Mouse (Mus musculus) T-cell, adult 2 months (primary cell): Measurements from ENCODE around the gene Ksr2.

ENCODE experiments used
- DNase-seq: peaks from one replicate; pipeline ENCODE4 v3.0.0; 2022; ENCODE audit warnings: low spot score

The Ksr2 gene

GRCm38 (mm10) chr5:117523010-117523409, 109.2 kb downstream of the Ksr2 start:
- DNase-seq, result no peak

DNA sequence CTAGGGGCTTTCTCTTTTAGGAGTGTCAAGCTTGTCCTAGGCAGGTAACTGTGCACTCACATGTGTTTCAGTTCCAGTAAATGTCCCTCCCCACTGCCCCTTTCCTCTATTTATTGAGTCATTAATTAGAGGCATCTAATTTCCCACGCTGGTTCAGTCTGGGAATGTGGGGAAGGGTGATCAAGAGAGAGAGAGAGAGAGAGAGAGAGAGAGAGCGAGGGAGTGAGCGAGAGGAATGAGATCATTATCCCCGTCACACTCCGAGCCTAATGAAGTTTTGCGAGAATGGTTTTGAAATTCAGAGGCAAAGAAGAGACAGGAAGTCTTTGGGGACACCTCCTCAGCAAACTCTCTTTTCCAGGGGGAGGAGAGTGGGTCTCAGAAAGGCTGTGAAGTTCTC, 117.2 kb downstream of the Ksr2 start:
- DNase-seq, result no peak

- DNase-seq, result no peak
Measured at GRCm38 (mm10) chr5:117539221-117539620, 125.4 kb downstream of the Ksr2 start.

GRCm38 (mm10) chr5:117541654-117542053, 127.9 kb downstream of the Ksr2 start:
- no peak for DNase-seq

- DNase-seq, result no peak
Measured at GRCm38 (mm10) chr5:117546694-117547268, 133.0 kb downstream of the Ksr2 start.

DNA sequence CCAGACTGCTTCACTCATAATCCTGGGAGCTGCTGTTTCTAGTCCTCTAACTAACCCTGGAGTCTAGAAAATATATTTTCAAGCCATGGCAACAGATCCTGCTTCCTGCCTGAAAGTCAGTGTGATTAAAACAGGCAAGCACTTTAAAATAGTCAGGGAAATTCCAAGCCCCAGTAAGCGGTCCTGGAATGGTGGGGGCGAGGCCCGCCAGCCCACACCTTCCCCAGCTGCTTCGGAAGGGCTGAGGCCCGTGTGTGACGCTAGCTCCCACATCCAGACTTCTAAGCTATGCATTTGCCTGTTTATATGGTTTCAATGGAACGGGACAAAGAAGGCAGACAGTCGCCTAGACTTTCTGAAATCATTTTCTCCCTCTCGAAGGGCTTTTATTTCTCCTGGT, 137.2 kb downstream of the Ksr2 start:
- DNase-seq, result no peak

GRCm38 (mm10) chr5:117552096-117552495, 138.3 kb downstream of the Ksr2 start:
- no peak for DNase-seq

DNA sequence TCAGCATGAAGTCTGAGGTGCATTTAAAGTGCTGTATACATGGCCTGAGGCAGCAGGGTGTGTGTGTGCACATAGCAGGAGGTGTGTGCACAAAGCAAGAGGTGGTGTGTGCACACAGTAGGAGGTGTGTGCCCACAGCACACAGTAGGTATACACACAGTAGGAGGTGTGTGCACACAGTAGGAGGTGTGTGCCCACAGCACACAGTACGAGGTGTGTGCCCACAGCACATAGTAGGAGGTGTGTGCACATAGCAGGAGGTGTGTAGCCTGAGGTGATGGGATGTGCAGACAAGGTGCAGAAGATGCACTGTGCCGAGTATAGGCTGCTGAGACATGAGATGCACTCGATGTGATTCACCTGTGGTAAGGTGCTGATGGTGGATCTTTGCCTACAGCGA, 140.7 kb downstream of the Ksr2 start:
- DNase-seq, result no peak

DNA sequence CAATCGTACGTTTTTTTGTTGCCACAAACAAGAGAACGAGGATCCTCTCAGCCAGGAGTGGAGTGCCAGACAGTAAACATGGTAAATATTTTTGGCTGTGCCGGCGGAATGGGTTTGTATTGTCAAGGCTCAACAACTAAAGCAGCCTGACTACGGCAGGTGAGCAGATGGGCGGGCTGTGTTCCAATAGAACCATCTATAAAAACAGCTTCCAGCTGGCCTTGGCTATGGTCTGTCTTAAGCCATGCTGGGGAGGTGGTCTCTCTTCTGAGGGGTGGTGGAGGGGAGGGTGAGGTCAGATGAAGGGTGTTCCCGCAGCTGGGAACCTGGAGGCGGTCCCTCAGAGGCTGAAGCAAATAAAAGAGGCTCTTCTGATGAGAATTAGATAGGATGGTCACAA, 142.8 kb downstream of the Ksr2 start:
- DNase-seq, result no peak

DNA sequence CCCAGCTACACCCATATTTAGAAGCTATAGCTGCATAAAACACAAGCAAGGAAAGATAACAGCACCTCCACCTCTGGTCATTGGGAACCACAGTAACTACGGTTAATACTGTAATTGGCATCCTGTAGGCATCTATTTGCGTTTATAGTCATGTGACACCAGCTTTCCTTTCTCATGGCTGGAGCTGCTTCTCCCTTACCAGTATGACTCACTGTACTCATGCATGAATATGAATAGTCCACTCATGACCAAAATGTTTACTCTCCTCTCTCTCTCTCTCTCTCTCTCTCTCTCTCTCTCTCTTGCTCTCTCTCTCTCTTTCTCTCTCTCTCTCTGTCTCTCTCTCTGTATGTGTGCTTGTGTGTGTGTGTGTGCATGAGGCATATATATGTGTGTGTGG, 147.3 kb downstream of the Ksr2 start:
- no peak for DNase-seq

GRCm38 (mm10) chr5:117566051-117566665, 152.4 kb downstream of the Ksr2 start:
- DNase-seq, result no peak

DNA sequence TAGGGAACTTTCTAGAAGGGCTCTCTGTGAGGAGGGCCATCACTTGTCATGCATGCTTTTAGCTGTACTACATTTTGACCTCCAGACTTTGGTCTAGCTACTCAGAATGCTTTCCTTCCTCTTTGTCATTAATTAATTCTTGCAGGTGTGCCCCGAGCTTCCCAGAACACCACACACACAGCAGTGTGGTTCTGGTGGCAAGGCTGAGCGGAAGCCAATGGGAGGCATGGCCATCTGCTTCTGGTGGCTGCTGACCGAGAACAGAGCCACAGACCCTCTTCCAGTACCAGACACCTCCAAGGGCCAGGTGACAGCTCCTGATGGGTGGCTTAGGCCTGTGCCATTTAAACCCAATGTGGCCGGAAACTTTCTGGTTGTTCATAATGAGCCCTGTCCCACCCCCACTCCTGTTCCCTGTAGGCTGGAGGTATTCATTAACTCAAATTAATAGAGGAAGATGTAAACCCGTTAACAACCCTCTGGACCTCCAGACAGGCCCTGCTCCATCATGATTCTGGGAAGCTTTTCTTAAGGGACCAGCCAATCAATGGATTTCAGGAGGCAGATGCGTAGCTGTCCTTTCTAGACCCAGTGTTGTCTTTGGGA, 155.5 kb downstream of the Ksr2 start:
- DNase-seq, result no peak

- no peak for DNase-seq
Measured at GRCm38 (mm10) chr5:117572428-117572827, 158.6 kb downstream of the Ksr2 start.

DNA sequence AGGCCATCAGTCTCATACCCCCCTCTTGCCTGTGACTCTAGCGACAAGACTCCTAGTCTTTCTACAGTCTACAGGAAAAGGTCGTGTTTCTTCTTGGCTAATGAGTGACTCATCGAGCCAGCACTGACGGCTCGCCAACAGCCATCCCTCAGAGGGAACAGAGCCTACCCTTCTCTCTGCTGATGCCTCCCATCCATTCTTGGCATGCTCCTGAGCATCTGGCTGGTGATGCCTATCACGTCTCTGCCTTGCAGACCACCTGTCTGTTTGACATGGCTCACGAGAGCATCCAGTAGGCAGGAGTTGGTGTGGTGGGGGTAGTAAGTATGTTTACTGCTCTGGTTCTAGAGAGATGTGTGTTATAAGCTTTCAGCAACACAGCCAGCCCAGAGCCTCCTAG, 161.1 kb downstream of the Ksr2 start:
- DNase-seq, result no peak

DNA sequence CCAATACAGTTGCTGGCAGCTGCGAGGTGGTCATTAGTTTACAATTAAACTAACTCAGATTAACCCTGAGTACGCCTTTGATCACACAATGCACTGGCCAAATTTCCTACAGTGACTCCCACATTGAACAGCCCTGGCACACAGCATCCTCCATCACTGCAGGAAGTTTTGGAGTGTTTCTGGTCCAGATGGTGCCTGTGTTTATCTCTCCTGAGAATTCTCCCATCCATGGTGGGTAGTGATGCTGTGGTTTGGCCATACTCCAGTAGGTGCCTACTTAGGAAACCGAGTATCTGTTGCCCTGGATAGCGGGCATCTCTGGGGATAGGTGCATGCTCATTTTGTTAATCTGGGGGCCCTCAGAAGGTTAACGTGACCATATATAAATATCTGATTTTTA, 163.8 kb downstream of the Ksr2 start:
- DNase-seq, result no peak

DNA sequence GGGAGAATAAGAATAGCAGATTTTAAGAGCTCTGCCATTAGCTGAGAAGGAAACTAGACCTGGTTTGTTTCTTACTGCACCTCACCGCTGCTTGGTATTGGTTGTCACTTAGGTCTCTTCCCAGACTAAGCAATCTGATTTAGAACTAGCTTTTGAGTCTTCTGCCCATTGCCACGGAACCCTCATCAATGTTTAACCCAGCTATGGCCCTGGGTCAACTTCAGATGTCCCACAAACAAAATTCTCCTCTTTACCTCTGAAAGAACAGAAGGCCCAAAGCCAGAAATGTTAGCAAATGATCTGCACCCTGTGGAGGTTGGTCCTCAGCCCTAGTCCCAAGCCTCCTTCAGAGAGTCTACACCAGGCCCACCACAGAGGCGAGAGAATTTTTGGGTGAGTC, 167.9 kb downstream of the Ksr2 start:
- DNase-seq, result no peak

DNA sequence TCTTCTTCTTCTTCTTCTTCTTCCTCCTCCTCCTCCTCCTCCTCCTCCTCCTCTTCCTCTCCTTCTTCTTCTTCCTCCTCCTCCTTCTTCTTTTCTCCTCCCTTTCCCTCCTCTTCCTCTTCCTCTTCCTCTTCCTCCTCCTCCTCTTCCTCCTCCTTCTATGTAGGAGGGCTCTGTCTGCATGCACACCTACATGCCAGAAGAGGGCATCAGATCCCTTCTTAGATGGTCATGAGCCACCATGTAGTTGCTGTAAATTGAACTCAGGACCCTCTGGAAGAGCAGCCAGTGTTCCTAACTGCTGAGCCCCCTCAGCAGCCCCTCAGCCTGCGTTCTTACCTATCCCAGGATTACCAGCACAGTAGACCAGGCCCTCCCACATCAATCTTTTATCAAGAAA, 170.6 kb downstream of the Ksr2 start:
- DNase-seq, result no peak

DNA sequence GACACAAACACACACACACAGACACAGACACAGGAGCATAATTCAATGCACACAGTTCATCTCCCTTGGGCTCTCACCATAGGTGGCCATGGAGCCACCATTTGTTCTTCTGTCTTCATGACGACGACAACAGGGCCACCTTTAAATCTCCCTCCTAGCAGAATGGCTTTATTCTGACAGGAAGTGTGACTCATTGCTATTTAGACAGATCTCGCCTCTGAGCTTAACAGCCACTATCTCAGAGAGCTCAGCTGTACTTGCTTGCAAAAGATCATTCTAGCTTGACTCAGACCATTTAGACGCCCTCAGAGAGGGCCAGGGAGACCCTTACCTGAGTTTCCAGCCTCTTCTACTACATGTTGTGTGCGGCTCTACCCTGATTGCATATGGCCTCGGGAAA, 175.5 kb downstream of the Ksr2 start:
- no peak for DNase-seq

- DNase-seq, result no peak
Measured at GRCm38 (mm10) chr5:117593273-117593672, 179.5 kb downstream of the Ksr2 start.

- DNase-seq, result no peak
Measured at GRCm38 (mm10) chr5:117596803-117597202, 183.0 kb downstream of the Ksr2 start.

GRCm38 (mm10) chr5:117602026-117602425, 188.2 kb downstream of the Ksr2 start:
- no peak for DNase-seq

DNA sequence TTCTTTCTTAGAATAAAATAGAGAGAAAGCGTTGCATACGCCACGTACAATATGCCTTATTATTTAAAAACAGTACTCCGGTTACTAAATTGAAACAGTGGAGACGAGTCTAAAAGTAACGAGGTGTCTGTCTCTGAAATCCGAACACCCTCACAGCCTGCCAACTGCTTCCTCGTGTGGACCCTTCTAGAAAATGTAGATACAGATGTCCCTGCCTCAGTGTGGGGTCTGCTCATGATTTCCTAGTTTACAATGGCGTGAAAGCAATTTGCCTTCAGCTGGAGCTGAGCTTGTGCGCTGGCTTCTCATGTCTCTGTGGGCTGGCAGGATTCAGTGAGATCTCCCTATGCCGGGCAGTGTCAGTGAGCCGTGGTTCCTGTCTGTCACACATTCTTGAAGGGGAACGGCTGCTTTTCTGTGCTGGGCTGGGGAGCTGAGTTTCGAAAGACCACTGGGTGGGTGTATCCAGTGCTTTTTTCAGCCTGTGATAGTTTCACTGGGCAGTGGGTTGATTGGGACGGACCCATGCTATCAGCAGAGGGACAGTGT, 194.0 kb downstream of the Ksr2 start:
- DNase-seq, result no peak

GRCm38 (mm10) chr5:117614331-117615024, 200.7 kb downstream of the Ksr2 start:
- DNase-seq, result peak; percentile 20
